Mouse (Mus musculus) inflammation-experienced regulatory T-cells, adult 6 months (primary cell): ENCODE measurements around the gene Sppl3. TPM values are rescaled to one million over a fixed set of nuclear protein-coding genes. Genes with fewer than 3 reads are reported as not detected.
"Not testable (repeated sequence)": the region's sequence is repeated elsewhere in the genome, so short reads cannot be mapped to it uniquely, and the experiment has no call there.

Experiments used
- ATAC-seq: one replicate; pipeline ENCODE4 v1.8.0; 2017
- polyA plus RNA-seq, 3 experiments: library from polyadenylated mRNA; unstranded; fragments of 100-300 nt; shearing (Covaris generic); gene quantifications; one replicate each; pipeline ENCODE4 v1.2.1; 2017

Gene Sppl3
- polyA plus RNA-seq, 3 experiments from 2014 or later, result 13.6 to 17.2 (median 15.0) TPM

GRCm38 (mm10) chr5:115076144-115076901, 65.4 kb downstream of the Sppl3 start:
- ATAC-seq, result no peak

GRCm38 (mm10) chr5:115081636-115082035, 70.7 kb downstream of the Sppl3 start:
- no peak for ATAC-seq

GRCm38 (mm10) chr5:115083492-115083891, 72.6 kb downstream of the Sppl3 start:
- no peak for ATAC-seq

- ATAC-seq, result no peak
Measured at GRCm38 (mm10) chr5:115085675-115086074, 74.7 kb downstream of the Sppl3 start.

DNA sequence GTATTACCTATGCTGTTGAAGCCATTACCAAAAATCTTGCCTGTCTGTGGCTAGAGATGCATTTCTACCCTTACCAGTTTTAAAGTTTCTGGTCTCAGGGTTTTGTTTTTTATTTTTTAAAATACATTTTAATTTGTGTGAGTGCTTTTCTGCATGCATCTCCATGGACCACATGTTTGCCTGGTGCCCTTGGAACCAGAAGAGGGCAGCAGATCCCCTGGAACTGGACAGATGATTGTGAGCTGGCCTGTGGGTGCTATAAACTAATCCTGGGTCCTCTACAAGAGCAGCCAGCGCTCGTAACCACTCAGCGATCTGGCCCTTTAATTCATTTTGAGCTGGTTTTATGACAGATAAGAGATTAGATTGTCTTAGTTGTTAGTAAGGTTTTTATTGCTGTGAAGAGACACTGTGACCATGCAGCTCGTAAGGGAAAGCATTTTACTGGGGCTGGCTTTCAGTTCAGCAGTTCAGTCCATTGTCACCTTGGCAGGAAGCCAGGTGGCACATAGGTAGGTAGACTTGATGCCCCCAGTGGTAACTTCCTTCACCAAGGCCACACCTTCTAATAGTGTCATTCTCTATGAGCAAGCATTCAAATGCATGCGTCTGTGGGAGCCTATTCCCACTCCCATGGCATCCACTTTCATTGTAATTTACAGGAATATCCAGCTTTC, 78.8 kb downstream of the Sppl3 start:
- no peak for ATAC-seq

DNA sequence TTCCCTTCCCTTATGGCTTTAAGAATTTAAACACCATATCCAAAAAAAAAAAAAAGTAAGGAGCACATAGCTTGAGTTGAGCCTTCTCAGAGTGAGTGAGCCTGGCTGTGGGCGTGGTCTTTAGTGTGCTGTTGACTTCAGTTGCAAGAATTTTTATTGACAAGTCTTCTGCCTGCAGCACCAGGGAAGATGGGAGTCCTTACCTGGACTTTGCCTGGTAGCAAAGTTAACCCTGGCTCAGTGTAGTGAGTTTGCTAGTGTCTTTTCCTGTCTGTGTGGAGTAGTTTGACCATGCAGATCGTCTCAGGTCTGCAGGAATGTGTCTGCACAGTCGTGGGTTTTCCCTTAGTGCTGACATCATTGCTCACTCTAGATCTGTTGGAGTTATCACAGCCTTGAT, 80.1 kb downstream of the Sppl3 start:
- no peak for ATAC-seq

- peak; percentile 38 for ATAC-seq
Measured at GRCm38 (mm10) chr5:115091776-115092175, 80.8 kb downstream of the Sppl3 start.

DNA sequence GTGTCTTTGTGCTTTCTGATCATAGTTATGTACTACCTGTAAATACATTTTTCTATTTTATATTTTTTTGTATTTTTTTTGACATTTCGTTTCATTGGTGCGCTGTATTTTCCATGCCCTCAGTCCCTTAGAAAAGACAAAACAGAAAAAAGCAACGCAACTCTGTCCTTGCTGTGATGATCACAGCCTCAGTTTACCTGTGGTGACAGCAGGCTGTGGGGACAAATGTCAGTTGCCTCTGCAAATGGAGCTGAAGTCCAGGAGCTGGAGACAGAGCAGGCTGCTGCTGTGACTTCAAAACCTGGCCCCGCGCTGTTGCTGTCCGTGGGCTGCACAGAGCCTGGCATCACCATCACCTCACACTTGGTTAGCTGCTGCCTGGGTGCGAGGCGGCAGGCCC, 87.3 kb downstream of the Sppl3 start, which contains the start of gene Gm10401:
Gene Gm10401 (minus strand): TSS at position 101 of the 400 bp plus-strand sequence.
- ATAC-seq, result no peak

DNA sequence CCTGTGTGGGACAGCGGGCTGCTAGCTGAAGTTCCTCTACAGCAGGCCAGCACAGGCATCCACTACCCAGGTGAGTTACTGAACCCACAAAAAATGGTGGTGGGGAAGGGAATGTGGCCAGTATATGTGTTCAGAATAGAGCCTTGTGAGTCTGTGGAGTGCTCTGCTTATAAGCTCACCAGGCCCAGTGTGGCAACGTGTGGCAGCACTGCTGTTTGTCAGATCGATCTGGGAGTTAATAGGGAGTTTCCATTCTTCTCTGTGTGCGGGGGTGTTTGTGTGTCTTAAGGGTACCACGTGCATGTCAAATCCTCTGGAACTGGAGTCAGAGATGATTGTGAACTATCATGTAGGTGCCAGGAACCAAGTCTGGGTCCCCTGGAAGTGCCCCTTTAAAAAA, 88.6 kb downstream of the Sppl3 start:
- ATAC-seq, result no peak

DNA sequence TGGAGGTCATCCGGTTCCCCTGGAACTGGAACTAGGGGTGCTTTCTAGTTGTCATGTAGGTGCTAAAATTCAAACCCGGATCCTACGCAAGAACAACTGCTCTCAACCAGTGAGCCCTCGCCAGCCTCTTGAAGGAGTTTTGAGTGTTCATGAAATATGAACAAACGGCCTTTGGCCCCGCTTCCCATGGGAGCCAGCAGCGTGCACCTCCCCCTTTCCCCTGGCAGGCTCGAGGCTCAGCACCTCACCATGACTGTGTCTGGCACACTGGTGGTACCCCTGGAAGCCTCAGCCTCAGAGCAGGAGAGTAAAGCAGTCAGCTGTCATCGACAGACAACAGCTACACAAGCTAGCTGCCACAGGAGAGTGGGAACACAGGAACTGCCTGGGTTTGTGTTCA, 89.1 kb downstream of the Sppl3 start:
- ATAC-seq, result no peak

DNA sequence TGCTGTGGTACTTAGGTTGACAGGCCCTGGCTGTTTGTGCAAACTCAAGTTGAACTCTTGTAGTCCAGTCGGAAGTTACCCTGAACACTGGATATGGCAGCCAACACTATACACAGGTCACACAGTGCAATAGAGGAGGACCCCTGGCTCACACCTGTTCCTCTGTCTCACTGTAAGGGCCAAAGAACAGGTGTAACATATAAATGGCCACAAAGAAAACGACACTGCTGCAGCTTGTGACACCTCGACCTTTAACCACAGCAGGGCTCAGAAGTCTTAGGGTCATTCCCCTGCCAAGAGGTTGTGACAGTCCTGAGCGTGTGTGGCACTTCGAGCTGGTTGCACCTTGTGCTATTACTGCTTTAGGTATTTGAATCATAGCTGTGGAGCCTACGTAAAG, 89.5 kb downstream of the Sppl3 start:
- no peak for ATAC-seq

DNA sequence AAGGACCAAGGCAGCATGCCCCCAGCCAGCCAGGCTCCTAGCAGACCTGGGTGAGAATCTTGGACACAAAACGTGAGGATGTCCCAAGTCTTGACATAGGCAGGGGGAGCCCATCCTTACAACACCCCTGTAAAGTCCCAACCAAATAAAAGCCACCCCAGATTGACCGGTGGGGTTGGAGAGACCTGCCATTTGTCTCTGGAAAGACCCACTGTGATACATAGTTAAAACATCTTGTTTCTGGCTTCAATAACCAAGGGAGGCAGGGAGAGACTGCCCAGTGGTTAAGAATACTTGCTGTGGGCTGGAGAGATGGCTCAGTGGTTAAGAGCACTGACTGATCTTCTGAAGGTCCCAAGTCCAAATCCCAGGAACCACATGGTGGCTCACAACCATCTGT, 91.3 kb downstream of the Sppl3 start:
- no peak for ATAC-seq

DNA sequence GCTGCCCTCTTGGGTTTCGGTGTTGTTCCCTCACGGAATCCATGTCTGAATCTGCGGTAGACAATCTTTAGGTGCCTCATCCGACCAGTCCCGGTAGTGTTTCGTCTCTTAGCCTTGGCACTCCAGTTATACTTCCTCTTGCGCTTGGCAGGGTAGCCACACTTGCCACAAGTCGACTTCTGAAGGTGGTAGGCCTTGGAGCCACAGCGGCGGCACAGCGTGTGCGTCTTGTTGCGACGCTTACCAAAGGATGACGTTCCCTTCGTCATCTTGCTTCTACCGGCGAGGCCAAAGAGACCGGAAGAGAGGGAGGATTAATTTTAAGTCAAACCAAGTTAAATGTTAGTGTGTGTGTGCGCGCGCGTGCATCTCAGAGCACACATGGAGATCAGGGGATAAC, 92.3 kb downstream of the Sppl3 start:
- ATAC-seq, result not testable (repeated sequence)

- no peak for ATAC-seq
Measured at GRCm38 (mm10) chr5:115111156-115111555, 100.2 kb downstream of the Sppl3 start.

DNA sequence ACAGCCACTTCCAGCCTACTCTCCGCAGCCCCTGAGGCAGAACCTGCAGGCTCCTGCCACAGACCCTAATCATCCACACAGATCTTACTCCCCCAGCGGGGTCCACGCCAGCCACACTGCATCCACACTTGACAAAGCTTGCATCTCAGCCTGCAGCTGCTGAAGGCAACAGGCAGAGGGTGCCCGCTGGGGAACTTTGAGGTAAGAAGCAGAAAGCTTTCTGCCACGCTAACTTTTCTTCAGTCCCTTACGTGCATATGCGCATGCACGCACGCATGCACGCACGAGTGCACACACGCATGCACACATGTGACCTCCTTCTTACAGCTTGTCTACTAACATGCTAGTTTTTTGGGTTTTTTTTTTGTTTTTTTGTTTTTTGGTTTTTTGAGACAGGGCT, 102.3 kb downstream of the Sppl3 start:
- no peak for ATAC-seq

DNA sequence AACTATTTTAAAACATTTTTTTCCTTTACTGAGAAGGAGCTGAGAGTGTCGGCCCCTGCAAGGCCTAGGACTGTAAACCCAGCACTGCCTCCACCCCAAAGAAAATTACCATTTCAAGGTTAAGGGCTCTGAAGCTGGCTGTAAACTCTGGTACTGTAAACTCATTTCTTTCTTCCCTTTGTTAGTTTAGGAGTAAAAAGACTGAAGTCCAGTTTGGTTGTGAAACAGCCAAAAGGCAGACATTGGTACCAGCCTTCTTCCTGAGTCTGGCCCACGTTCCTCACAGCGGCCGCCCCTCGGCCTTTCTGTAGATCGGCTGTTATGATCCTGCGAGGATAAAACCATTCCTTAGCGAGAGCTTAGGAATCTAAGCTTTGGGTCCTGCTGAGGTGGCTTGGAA, 103.6 kb downstream of the Sppl3 start:
- no peak for ATAC-seq

DNA sequence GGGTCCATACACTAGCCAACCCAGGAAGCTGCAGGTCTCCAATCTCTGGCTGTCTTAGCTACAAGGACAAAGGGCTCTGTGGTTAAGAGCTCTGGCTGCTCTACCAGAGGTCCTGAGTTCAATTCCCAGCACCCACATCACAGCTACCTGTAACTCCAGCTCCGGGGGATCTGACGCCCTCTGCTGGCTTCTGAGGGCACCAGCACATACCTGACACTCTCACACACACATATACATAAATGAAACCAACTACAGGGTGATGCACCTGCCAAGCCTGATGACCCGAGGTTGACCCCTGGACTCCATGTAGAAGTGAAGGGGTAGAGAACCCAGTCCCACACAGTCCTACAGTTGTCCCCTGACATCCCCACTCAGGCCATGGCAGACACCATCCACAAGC, 105.5 kb downstream of the Sppl3 start:
- no peak for ATAC-seq

GRCm38 (mm10) chr5:115117467-115117866, 106.5 kb downstream of the Sppl3 start:
- no peak for ATAC-seq

- ATAC-seq, result peak; percentile 89
Measured at GRCm38 (mm10) chr5:115118961-115119570, 108.1 kb downstream of the Sppl3 start, which contains the start of gene Acads. TSS of gene Acads (minus strand) at chr5:115119346.

DNA sequence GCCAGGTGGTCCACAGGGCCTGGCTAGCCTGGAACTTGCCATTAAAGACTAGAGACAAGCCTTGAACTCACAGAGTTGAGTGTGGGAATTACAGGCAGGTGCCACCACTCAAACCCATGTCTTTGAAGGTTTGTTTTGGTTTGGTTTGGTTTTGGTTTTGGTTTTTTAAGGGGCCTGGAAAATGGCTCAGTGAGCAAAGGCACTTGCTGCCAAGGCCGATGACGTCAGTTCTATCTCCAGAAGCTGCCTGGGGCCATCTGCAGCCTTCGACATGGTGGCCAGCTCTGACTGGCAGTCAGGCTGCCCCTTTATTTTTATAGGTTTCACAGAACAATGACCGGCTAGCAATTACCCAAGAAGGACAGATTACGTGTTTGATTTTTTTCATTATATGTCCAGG, 110.0 kb downstream of the Sppl3 start:
- ATAC-seq, result no peak

- no peak for ATAC-seq
Measured at GRCm38 (mm10) chr5:115124690-115125089, 113.8 kb downstream of the Sppl3 start.

GRCm38 (mm10) chr5:115125211-115125871, 114.4 kb downstream of the Sppl3 start:
- peak; percentile 91 for ATAC-seq
